Mouse (Mus musculus) gonadal fat pad, adult 2 months (tissue): ENCODE measurements around the gene Smok3b. TPM values are rescaled to one million over a fixed set of nuclear protein-coding genes. Genes with fewer than 3 reads are reported as not detected.
A peak's percentile ranks its signal among the peaks of the same experiment; 100 is the strongest.
"Not testable (repeated sequence)": the region's sequence is repeated elsewhere in the genome, so short reads cannot be mapped to it uniquely, and the experiment has no call there.

Source experiments
- DNase-seq: peaks from one replicate; pipeline ENCODE4 v3.0.0-alpha.2; 2012; ENCODE audit warnings: low read depth
- polyA plus RNA-seq: library from polyadenylated mRNA; depleted of rRNA; stranded (reverse); fragments of >200 nt; gene quantifications from 2 replicates; pipeline ENCODE4 v1.2.3, GENCODE M21; 2012; rRNA removed

The Smok3b gene
- 0.08 TPM in 1 of 2 replicates, not detected in the other for polyA plus RNA-seq

DNA sequence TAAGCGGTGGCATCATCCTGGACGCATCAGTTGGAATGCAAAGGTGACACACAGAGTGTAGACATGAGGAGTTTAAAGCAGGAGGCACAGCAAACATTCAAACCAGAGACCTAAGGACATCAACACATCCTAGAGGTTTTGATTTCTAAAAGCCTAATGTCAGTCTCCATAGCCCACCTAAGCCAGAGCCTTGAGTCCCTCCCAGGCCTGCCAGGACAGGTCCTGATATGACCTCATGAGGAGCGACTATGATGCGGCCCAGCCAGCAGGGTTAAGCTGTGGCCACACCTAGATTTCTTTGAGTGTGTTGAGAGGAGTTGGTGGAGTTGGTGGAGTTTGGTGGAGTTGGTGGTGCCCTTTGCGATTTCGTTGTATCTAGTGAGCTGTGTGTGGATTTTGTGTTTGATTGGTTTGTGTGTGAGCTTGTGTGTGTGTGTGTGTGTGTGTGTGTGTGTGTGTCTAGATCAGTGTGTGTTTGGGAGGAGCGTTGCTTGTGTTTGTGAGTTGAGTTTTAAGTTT, at the start of gene Smok3b, which contains the start of gene Smok3a:
Gene Smok3b, plus strand, starts transcription at position 469 of the 519 bp plus-strand sequence.
Gene Smok3a, plus strand, starts transcription at position 301 of the 519 bp plus-strand sequence.
- not testable (repeated sequence) for DNase-seq

DNA sequence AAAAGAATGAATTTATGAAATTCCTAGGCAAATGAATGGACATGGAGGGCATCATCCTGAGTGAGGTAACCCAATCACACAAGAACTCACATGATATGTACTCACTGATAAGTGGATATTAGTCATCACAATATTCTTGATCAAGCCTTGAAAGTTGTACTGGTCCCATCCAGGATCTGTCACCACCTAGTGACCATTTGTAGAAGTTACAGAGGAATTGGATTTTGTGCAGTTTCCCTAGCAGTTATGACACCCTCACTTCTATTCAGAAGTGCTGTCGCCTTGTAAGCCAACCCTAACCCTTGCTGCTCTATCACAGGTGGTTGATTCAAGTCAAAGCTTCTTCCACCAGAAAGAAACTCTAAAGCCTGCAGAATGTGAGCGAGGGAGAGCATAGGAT, 48.1 kb upstream of the Smok3b start:
- DNase-seq = no peak

DNA sequence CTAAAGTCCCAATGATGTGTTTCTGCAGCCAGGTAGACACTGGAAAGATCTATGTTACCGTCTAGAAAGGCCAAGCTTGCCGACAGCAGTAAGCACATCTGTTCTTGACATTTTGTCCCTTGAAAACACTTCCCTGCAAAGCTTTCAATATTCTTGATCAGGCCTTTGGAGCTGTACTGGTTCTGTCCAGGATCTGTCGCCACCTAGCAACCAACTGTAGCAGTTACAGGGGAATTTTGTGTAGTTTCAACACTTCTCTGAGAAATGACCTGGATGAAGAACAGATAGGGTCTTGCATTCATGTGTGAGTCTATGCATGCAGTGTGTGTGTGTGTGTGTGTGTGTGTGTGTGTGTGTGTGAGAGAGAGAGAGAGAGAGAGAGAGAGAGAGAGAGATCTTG, 47.5 kb upstream of the Smok3b start:
- DNase-seq = no peak

DNA sequence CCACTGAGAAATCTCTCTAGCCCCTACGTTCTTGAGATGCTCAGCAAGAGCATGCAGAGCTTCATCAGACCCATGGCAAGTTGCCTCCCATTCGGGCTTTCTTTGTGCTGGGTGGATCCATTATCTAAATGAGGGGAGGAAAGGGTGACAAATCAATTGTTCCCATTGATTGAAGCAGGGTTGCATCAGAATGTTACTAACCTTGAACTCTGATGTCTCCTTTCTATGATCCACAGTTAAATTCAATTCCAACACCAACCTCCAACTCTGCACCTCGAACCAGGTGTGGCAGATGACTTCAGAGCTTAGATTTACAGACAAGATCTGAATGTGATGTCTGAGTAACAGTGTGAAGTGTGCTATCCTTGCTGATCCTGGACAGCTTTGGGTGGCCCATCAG, 46.5 kb upstream of the Smok3b start:
- no peak for DNase-seq

DNA sequence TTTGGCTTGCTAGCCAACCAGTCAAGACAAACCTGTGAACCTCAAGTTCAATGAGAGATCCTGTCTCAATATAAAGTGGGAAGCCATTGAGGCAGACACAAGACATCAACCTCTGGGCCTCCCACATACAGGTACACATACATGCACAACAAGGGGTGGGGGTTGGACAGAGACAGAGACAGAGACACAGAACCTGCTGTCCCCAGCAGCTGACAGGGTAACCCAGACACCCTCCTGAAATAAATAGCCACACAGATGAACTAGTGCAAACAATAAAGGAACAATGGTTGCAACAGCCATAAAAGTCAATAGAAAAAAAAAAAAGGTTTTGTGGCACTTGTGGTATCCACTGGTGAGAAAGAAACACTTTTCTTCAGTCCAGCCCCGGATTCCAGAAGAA, 45.8 kb upstream of the Smok3b start:
- no peak for DNase-seq

DNA sequence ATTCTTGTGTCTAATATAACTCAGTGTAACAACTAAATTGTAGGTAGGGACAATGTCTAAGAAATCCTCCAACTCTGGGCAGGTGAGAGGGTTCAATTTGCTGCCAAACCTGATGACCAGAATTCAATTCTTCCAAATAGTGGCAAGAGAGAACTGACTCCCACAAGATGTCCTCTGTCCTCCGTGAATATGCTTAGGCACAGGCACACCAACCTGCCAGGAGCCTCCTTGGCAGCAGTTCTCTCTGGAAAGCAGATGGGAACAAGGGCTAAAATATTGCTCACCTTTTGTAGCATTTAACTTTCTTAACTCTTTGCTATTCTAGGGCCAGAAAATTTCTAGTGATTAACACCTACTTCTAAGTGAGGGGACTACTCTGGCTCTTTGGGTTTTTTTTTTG, 43.9 kb upstream of the Smok3b start:
- no peak for DNase-seq

DNA sequence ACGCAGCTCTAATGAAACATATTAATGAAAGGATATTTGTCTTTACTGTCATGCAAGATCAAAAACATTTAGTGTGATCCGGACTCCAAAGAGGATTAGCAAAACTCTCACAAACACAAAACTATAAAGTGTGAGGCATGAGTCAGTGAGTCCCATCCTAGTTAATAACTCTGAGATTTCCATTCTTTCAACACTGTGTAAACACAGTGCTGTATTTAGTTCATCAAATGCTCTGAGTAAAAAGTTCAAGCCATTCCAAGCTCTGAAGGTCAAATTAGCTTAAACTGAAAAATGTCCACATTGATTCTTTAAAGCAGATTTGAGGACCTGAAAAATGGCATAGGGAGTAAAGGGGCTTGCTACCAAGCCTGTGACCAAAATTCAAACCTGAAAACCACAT, 42.1 kb upstream of the Smok3b start:
- DNase-seq = no peak

DNA sequence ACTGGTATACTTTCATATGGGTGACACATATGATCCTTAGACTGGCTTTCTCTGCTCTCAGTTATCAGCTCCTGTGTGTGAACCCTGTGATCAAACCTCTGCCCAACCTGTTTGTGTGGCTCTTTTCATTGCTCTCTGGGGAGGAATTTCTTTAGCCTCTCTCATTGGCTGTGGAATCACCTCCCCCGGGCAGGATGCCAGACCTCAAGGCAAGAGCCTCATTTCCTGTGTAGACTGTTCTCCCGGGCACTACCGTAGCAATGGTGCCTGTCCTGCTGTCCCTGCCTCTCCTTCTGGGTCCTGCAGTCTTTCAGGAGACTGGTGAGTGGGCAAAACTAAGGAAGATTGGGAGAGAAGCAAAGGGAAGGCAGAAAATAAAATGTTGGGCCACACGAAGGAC, 39.9 kb upstream of the Smok3b start, which contains the start of gene Azgp1:
Gene Azgp1, plus strand, starts transcription at position 221 of the 400 bp plus-strand sequence.
- DNase-seq = no peak

DNA sequence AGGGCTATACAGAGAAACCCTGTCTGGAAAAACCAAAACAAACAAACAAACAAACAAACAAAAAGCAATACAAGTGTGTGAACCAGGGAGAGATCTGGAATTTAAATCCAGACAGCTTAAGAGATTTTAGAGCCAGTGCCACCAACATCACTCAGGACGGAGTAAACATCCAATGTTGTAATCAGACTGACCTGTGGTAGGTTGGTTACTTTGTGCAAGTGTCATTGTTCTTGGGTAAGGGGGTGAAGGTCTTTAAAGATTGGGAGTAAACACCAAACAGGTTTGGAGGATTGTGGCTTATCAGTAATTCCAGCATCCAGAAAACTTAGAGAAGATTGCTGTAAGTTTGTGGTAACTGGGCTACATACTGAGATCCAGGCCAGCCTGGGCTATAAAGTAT, 34.9 kb upstream of the Smok3b start:
- DNase-seq = no peak

DNA sequence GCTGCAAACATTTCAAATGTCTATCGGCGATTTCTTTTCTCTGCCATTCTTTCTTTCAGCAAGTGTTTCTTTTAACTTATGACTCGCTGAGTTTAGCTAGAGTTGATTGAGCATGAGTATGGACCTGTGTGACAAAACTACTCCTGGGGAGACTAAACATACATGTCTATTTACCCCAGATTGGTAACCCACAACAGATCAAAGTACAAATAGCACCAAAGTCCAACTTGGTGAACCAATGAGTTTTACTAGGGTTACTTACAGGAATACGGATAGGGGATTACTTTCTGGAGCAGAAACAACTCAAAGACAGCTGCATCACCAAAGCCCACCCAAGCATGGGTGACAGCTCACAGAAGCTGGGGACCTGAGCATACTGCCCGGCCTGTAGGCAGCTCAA, 11.8 kb upstream of the Smok3b start:
- no peak for DNase-seq

DNA sequence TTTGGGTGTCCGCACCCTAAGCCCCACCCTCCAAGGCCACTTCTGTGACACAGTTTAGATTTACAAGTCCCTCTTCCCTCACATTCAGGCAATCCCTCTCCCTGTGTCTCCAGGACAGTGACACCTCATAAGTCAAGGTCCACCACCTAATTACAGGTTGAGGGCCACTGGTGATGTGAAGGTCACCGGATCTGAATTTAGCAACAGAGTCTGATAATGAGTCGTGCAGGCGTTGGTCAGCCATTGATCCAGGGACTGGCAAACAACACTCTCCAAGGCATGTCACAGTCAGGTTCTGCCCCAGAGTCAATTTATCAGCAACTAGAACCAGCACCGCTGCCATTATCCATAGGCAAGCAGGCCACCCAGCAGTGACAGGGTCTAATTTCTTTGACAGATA, 8.8 kb upstream of the Smok3b start:
- DNase-seq = no peak

DNA sequence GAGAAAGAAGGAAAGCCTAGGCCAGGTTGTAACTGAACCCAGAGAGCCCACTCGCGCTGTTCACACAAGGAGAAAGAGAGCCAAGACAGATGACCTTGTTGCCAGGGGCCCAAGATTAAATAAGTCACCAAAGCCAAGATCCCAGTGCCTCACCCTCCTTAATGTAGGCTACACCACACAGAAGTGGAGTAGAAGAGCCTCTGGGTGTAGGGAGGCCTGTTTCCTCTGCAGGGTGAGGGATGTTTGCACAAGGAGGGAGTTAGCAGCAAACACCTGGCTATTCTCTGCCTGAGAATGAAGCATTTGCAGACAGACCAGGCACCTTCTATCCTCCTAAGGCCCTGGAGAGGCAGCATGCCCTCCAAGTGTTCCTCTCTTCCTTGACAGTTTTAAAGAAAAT, 4.7 kb upstream of the Smok3b start:
- no peak for DNase-seq

DNA sequence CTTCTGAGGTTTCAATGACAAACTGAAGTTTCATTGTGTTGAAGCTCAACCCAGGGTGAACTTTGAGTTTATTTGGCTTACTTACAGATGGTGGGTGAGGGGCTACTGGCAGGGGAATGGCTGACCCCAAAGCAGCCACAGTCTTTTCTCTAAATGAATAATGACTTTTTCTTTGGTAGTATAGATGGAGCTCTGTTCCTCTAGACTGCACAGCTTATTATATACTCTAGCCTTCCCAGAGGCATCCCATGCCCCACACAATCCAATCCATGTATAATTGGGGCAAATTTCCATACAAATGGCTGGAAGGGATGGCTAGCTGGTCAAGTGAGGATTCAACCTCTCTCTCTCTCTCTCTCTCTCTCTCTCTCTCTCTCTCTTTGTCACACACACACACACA, 4.2 kb upstream of the Smok3b start:
- no peak for DNase-seq

DNA sequence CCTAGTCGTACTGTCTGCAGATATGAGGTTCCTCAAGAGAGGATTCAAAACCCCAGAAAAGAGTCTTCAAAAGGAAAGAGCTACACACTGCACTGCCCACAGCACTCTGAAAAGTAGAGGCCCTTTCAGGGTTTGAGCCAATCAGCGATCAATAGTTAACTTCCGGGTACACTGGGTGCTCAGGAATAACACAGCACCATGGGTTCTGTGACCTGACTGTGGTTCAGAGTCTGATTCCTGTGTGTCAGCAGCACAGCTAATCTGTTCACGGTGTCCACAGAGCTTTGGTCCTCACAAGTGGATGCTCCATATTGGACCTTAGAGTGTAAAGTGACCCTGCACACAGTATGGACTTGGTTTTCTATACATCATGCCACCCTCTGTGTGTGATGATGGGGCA, 1.7 kb upstream of the Smok3b start:
- DNase-seq = not testable (repeated sequence)

DNA sequence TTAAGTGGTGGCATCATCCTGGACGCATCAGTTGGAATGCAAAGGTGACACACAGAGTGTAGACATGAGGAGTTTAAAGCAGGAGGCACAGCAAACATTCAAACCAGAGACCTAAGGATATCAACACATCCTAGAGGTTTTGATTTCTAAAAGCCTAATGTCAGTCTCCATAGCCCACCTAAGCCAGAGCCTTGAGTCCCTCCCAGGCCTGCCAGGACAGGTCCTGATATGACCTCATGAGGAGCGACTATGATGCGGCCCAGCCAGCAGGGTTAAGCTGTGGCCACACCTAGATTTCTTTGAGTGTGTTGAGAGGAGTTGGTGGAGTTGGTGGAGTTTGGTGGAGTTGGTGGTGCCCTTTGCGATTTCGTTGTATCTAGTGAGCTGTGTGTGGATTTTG, 31.7 kb downstream of the Smok3b start, which contains the start of gene Smok3c:
Gene Smok3c, plus strand, starts transcription at position 301 of the 400 bp plus-strand sequence.
- DNase-seq = not testable (repeated sequence)

DNA sequence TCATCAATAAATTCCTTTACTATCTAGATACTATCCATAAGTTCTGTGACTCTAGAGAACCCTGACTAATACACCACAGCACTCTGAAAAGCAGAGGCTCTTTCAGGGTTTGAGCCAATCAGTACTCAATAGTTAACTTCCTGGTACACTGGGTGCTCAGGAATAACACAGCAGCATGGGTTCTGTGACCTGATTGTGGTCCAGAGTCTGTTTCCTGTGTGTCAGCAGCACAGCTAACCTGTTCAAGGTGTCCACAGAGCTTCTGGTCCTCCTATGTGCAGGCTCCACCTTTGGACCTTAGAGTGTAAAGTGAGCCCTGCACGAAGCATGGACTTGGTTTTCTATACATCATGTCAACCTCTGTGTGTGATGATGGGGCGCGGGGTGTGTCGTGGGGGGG, 52.6 kb downstream of the Smok3b start:
- DNase-seq = no peak

DNA sequence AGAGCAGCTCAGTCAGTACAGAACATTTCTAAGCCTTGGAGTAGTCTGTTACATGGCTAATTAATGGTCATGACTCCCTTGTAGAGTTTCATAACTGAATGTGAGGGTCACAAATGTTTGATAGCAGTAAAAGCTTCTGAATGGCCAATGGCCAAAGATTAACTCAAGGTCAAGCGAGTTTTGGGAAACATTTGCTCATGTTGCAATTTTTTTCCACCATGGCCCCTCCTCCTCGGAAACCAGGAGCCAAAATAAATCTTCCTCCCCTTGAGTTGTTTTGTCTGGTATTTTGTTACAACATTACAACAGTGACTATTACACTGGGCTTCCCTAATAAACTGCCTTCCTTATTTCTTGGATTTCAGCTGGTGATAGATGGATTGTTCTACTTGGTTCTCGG, 54.5 kb downstream of the Smok3b start:
- no peak for DNase-seq

DNA sequence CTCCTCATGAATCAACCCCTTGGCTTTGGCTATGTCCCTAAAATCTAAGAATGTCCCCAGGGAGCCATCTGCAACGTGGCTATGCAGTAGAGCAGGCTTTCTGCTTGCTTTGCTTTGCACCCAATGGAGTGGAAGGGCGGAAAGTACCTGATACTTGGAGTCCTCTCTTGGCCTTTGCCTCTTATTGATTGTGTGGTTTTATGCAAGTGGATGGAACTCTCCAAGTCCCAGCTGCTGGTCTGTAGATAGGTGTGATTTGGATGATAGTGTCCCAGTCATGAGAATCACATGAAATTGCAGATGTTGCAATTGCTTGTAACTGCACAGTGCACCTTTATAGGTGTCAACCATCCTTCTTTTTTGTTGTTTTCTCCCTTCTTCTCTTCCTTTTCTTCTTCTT, 54.9 kb downstream of the Smok3b start:
- no peak for DNase-seq

DNA sequence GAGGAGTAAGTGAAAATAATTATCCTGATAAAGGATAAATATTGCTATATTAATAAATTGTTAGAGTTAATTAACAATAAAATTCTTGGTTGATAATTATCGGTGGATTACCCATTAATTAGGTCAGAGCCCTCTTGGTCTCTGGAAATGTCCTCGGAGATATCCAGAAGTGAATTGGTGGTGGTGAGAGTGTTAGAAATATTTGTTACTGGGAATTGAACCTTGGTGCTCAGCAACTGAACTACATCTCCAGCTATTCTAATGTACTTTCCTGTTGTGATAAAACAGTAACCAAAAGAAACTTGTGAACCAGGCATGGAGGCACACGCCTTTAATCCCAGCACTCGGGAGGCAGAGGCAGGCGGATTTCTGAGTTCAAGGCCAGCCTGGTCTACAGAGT, 59.2 kb downstream of the Smok3b start:
- DNase-seq = no peak

DNA sequence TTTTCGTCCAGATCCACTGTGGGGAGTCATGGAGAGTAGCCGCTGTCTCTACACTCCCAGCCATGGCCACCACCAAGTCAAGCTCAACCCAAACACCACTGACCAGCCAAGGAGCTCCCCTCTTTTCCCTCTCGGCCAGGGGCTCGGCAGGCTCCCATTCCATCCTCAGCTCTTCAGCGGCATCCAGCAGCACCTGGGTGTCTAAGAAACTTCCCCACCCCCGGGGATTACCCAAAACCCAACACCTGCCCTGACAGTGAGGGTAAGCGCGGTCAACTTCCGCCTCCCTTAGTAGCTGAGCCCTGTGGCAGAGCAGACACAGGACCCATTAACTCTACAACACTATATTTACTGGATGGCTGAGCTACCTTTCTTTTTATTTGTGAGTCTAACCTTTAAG, 60.2 kb downstream of the Smok3b start:
- no peak for DNase-seq

DNA sequence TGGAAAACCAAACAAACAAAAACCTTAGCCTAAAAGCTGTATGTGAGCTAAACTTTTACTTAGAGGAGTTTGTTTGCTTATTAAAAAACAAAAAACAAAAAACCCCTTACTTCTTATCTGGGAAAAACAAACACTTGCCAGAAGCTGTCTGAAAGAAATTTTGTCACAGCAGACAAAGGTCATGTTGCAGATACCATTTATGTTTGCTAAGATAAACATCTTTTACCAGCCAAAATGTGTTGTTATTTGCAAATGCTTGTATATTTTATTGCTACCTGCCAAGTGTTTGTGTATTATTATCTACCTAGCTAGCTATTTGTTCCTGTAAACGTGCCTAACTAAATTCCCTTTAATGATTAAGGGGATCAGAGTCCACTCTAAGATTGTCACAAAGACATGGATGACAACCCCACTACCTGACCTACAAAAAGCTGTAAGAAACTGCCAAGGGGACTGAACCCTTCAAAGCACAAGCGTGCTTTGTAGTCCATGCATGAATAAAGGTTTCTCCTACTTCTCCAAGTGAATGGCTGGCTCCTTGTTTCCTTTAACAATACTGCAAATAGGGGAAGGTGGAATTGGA, 62.2 kb downstream of the Smok3b start:
- no peak for DNase-seq

DNA sequence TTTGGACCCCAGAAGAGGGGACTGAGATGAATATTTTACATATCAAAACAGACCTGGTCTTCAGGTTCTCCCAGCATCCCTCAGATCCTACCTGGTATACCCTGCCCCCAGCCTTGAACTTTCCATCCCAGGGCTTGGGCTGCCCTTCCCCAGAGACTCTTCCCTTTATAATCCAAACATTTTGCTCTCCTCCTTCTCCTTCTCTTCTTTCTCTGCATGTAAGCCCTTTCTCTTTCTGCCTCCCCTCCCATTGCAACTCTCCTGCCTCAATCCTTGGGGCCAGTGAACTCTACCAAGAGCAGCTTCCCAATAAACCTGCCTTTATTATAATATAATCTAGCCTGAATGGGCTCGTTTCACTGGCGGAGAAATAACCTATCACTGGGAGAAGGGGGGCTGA, 62.7 kb downstream of the Smok3b start:
- no peak for DNase-seq

DNA sequence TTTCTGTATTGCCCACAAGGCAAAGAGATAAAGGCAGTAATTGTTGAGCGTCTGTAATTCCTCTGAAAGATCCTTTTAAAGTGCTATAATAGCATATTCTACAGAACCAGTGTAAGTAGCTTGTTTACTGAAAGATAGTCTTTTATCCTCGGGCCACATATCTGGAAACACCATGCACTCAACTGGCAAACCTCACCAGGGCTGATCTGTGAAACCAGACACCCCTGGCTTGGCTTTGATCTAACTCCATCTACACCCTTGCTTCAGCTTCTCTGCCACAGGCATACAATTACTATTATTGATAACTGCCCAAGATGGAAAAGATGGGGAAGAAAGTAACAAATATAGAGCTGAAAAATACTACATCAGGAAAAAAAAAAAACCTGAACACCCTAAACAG, 63.3 kb downstream of the Smok3b start:
- no peak for DNase-seq

DNA sequence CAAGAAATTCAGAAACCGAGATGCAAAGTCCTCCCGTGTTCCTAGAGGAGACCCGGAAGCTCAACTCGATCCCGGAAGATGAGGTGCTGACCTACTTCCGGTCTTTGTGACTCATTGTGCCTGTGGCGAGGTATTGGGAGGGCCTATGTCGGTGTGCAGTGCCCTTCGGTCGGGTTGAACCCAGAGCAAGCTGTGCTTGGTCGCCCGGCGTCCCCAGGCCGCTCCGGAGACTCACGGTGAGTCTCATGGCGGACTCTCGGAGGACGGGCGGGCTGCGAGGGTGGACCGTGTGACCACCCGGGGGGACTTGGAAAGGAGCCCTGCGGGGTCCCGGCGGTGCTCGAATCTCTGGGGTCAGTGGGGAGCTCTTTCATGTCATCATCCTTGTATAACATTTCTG, 63.8 kb downstream of the Smok3b start, which contains the start of gene Zkscan1:
Gene Zkscan1, plus strand, starts transcription at position 89 of the 400 bp plus-strand sequence.
- DNase-seq = peak; percentile 70
